Mouse (Mus musculus) C2C12 (cell line): ENCODE results near the gene Nars2. TPM values are rescaled to one million over a fixed set of nuclear protein-coding genes. Genes with fewer than 3 reads are reported as not detected.

ENCODE experiments used
- H3K27me3 ChIP-seq: one replicate; pipeline ENCODE4 v1.6.1; 2011; ENCODE audit not compliant: control insufficient read depth, insufficient read depth, insufficient read length
- H3K36me3 ChIP-seq: one replicate; pipeline ENCODE4 v1.6.1; 2011; ENCODE audit not compliant: control insufficient read depth, insufficient read depth
- H3K4me3 ChIP-seq: one replicate; pipeline ENCODE4 v1.5.1; 2011; ENCODE audit warnings: mild to moderate bottlenecking, control low read depth; ENCODE audit not compliant: poor library complexity, insufficient read depth, severe bottlenecking
- H3K79me2 ChIP-seq: one replicate; pipeline ENCODE4 v1.6.1; 2011; ENCODE audit not compliant: control insufficient read depth, insufficient read depth
- H3K79me3 ChIP-seq: one replicate; pipeline ENCODE4 v1.6.1; 2011; ENCODE audit warnings: low read depth, control low read depth
- H3ac ChIP-seq: one replicate; pipeline ENCODE3; 2011; ENCODE audit warnings: low read depth; ENCODE audit not compliant: control insufficient read depth, insufficient read length
- CEBPB ChIP-seq: IDR thresholded peaks from one replicate; pipeline ENCODE4 v1.6.1; 2011; ENCODE audit warnings: low read depth, mild to moderate bottlenecking, control low read depth, moderate library complexity
- CTCF ChIP-seq: IDR thresholded peaks from one replicate; pipeline ENCODE4 v1.5.1; 2011; ENCODE audit not compliant: control insufficient read depth, insufficient read depth, insufficient read length
- FOSL1 ChIP-seq: IDR thresholded peaks from one replicate; pipeline ENCODE4 v1.8.0; 2011; ENCODE audit warnings: mild to moderate bottlenecking, low read length; ENCODE audit not compliant: poor library complexity, insufficient read depth, severe bottlenecking
- MAX ChIP-seq: IDR thresholded peaks from one replicate; pipeline ENCODE4 v1.6.1; 2011; ENCODE audit warnings: mild to moderate bottlenecking, control low read depth
- MYOD1 ChIP-seq: IDR thresholded peaks from one replicate; pipeline ENCODE4 v1.6.1; 2011; ENCODE audit warnings: low read depth; ENCODE audit not compliant: control insufficient read depth, insufficient read length
- MYOG ChIP-seq: IDR thresholded peaks from one replicate; pipeline ENCODE4 v1.6.1; 2011; ENCODE audit not compliant: control insufficient read depth, insufficient read length; ENCODE audit errors: extremely low read depth
- USF1 ChIP-seq: IDR thresholded peaks from one replicate; pipeline ENCODE4 v1.6.1; 2011; ENCODE audit warnings: low read depth, mild to moderate bottlenecking, control low read depth, moderate library complexity
- polyA plus RNA-seq: library from polyadenylated mRNA; unstranded; fragments of >200 nt; fragmentation: generic; extraction: Trizol; gene quantifications from one replicate; pipeline ENCODE4 v1.2.1, GENCODE M21; 2012; ENCODE audit warnings: missing spikeins

Gene Nars2
- polyA plus RNA-seq, 1 experiment, result 5.6 TPM

DNA sequence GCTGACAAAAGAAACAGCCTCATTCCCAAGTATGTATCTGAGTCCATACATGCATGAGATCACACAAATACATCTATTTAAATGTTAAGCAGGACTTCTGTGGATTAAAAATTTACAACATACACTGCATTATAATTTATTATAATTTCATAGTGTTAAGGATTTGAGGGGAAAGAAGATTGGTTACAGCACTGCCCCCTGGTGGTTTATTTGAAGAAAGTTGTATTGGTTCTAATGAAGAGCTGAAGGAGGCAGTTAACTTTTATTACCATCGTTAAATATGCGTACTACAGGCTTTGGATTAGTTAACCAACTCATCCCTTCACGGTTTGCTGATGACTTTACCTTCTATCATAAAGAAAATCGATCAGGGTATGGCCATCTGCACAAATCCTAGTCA is 134.0 kb downstream of the Nars2 start:
- H3K4me3 ChIP-seq, result no peak overlapping the region
- no peaks in the 10 kb centered on the region for H3K79me3 ChIP-seq
- no peaks in the 10 kb centered on the region for H3K79me2 ChIP-seq
- no peaks in the 10 kb centered on the region for H3K27me3 ChIP-seq
- no peaks in the 10 kb centered on the region for H3K36me3 ChIP-seq
- no peak for TF ChIP-seq CTCF
- no peak for TF ChIP-seq CEBPB
- TF ChIP-seq MYOG, result no peak
- no peak for TF ChIP-seq MAX
- TF ChIP-seq MYOD1, result no peak
- no peak for TF ChIP-seq FOSL1
- no peak for TF ChIP-seq USF1
- H3ac ChIP-seq, result no peak overlapping the region

DNA sequence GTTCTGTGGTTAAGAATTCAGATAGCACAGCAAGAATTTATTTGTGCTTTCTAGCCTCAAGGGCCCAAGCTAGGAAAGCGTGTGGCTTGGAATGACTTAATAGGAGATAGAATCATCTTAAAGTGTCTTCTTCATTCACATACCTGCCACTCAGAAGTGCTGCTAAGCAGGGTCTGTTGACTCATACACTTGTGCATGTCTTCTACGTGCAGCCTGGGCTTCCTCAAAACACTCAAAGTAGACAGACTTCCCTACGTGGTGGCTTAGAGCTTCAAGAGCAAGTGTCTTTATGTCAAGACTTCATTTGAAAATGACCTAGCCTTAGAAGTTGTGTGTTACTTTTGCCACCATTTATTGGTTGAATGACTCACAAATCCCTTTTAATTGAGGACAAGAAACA is 142.9 kb downstream of the Nars2 start:
- Histone ChIP-seq H3K4me3 (no peak overlapping the region), H3K36me3 (no peaks in the 10 kb centered on the region)

DNA sequence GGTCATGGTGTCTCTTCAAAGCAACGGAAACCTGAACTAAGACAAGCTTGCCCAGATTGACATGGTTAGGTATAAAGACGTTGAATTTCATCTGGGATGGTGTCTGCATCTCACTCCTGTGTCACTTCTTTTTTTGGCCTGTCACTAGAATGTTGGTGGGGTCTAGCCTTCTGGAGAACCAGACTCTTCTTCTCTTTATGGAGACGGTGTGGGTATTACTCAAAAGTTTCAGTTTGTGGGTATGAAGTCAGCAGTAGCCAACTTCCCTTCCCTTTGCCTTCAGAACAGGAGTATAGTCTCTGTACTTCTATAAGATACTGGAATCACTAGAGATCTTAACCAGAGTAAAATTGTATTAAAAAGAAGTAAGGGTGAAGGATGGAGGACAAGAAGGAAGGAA is 156.8 kb downstream of the Nars2 start:
- Histone ChIP-seq H3K79me2 (no peaks in the 10 kb centered on the region), H3ac (no peak overlapping the region), H3K27me3 (no peaks in the 10 kb centered on the region), H3K36me3 (no peaks in the 10 kb centered on the region), H3K4me3 (no peak overlapping the region), H3K79me3 (no peaks in the 10 kb centered on the region)
- TF ChIP-seq MYOG (no peak), MAX (no peak), CTCF (no peak), CEBPB (no peak), MYOD1 (no peak), USF1 (no peak), FOSL1 (no peak)

More for the DNA sequence above, 142.9 kb downstream of the Nars2 start:
- no peak overlapping the region for H3ac ChIP-seq
- H3K79me3 ChIP-seq, result no peaks in the 10 kb centered on the region
- H3K27me3 ChIP-seq, result no peaks in the 10 kb centered on the region
- H3K79me2 ChIP-seq, result no peaks in the 10 kb centered on the region
- no peak for TF ChIP-seq MYOG
- TF ChIP-seq USF1, result no peak

Other genes with a start within 250 kb of the Nars2 start
- gene Gab2, start 130.1 kb downstream of the Nars2 start, polyA plus RNA-seq, result 1.8 TPM